Mouse (Mus musculus) forebrain, postnatal 0 days (tissue): Measurements from ENCODE around the gene Dusp13. TPM values are rescaled to one million over a fixed set of nuclear protein-coding genes. Genes with fewer than 3 reads are reported as not detected.
A peak's percentile ranks its signal among the peaks of the same experiment; 100 is the strongest.

ENCODE experiments used
- ATAC-seq: fragments of 200-750 bp; cut with Nextera tagmentation; 2 replicates; pipeline ENCODE4 v1.8.0; 2017; ENCODE audit warnings: mild to moderate bottlenecking, moderate library complexity
- DNase-seq: peaks from one replicate; pipeline ENCODE4 v3.0.0-alpha.2; 2015
- H3K27ac ChIP-seq: fragments of 300-500 bp; sonication (generic); 2 replicates; pipeline ENCODE4 v1.5.1; 2014; ENCODE audit warnings: low read depth, mild to moderate bottlenecking, antibody characterized with exemption, low read length, moderate library complexity, mixed read lengths
- H3K27me3 ChIP-seq: fragments of 300-500 bp; sonication (generic); 2 replicates; pipeline ENCODE4 v1.6.1; 2014; ENCODE audit warnings: mild to moderate bottlenecking, low read length, mixed read lengths; ENCODE audit not compliant: insufficient read depth
- H3K36me3 ChIP-seq: fragments of 300-500 bp; sonication (generic); 2 replicates; pipeline ENCODE4 v1.6.1; 2014; ENCODE audit warnings: mild to moderate bottlenecking, moderate library complexity; ENCODE audit not compliant: insufficient read depth
- H3K4me1 ChIP-seq: fragments of 300-500 bp; sonication (generic); 2 replicates; pipeline ENCODE4 v1.6.1; 2014; ENCODE audit warnings: antibody characterized with exemption; ENCODE audit not compliant: insufficient read depth
- H3K4me2 ChIP-seq: fragments of 300-500 bp; sonication (generic); 2 replicates; pipeline ENCODE4 v1.6.1; 2014; ENCODE audit warnings: low read depth, mild to moderate bottlenecking, moderate library complexity
- H3K4me3 ChIP-seq: fragments of 300-500 bp; sonication (generic); 2 replicates; pipeline ENCODE4 v1.5.1; 2014; ENCODE audit warnings: low read depth, low read length, mixed read lengths
- H3K9ac ChIP-seq: fragments of 300-500 bp; sonication (generic); 2 replicates; pipeline ENCODE4 v1.6.1; 2014; ENCODE audit warnings: mild to moderate bottlenecking
- H3K9me3 ChIP-seq: fragments of 300-500 bp; sonication (generic); 2 replicates; pipeline ENCODE4 v1.6.1; 2016; ENCODE audit warnings: low read length
- CTCF ChIP-seq: sonication (generic); IDR thresholded peaks from 2 replicates; pipeline ENCODE4 v1.5.1; 2016; ENCODE audit warnings: antibody characterized with exemption, control low read depth, low read depth
- WGBS: fragments of 180-500 bp; shearing (Covaris S2); extraction: QIAGEN DNeasy Blood & Tissue Kit; methylation state at CpG from one replicate; pipeline ENCODE4 v1.1.7; 2014; 5-methylcytosine and 5-hydroxymethylcytosine counted together
- polyA plus RNA-seq: library from polyadenylated mRNA; unstranded; fragments of >200 nt; fragmentation: Nextera tagmentation; extraction: Ambion mirVana; gene quantifications from 2 replicates; pipeline ENCODE4 v1.2.1, GENCODE M21; 2015
- total RNA-seq: library from RNA; depleted of rRNA; stranded (reverse); fragments of >200 nt; gene quantifications from 2 replicates; pipeline ENCODE4 v1.2.3, GENCODE M21; 2014

Dusp13 gene
- total and polyA plus RNA-seq, 2 experiments from 2014 or later = 0.23 to 0.57 TPM

GRCm38 (mm10) chr14:21763736-21764135 is 12.8 kb upstream of the Dusp13 start:
- H3K9ac ChIP-seq = no peak overlapping the region
- no peak overlapping the region for H3K27ac ChIP-seq

DNA sequence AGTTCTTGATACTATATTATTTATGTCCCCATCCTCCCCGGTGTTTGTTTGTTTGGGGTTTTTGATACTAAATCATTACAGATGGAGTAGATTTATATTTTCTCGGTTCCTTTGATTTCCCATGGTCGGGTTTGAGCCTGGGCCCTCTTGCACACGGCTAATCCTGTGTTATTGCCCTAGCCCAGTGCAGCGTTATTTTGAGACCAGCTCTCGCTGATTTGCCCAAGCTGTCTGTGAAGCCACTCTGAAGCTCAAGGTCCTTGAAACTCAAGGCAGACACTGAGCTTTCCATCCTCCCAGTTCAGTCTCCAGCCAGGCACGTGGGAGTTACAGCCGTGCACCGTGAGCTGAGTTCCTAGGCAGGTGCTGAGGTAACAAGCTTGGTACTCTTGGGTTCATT is 10.6 kb upstream of the Dusp13 start:
- Histone ChIP-seq H3K4me1 (no peaks in the 10 kb centered on the region), H3K4me2 (no peak overlapping the region), H3K36me3 (no peaks in the 10 kb centered on the region), H3K27me3 (no peaks in the 10 kb centered on the region), H3K4me3 (no peak overlapping the region), H3K27ac (no peak overlapping the region), H3K9ac (no peak overlapping the region), H3K9me3 (no peaks in the 10 kb centered on the region)
- no peak for TF ChIP-seq CTCF
- 87% methylated on average over 9 of the region's 9 CpGs for WGBS
- ATAC-seq = no peak
- DNase-seq = no peak

More at GRCm38 (mm10) chr14:21763736-21764135, 12.8 kb upstream of the Dusp13 start:
- ATAC-seq (no peak), DNase-seq (no peak)
- WGBS = 91% methylated on average over 3 of the region's 3 CpGs
- no peaks in the 10 kb centered on the region for H3K4me1 ChIP-seq
- H3K27me3 ChIP-seq = no peaks in the 10 kb centered on the region
- no peaks in the 10 kb centered on the region for H3K9me3 ChIP-seq
- TF ChIP-seq CTCF = no peak
- no peak overlapping the region for H3K4me3 ChIP-seq
- H3K4me2 ChIP-seq = no peak overlapping the region
- no peaks in the 10 kb centered on the region for H3K36me3 ChIP-seq

GRCm38 (mm10) chr14:21753367-21753766 is 2.4 kb upstream of the Dusp13 start:
- WGBS = 84% methylated on average over 4 of the region's 4 CpGs
- Histone ChIP-seq H3K27ac (no peak overlapping the region), H3K36me3 (no peaks in the 10 kb centered on the region)

GRCm38 (mm10) chr14:21752411-21752810 is 1.4 kb upstream of the Dusp13 start:
- H3K27ac ChIP-seq = no peak overlapping the region
- H3K4me1 ChIP-seq = peaks cover 9% of the 10 kb centered on the region
- peak overlapping the region; percentile 94; the same call in 1 of the 2 replicates for H3K9ac ChIP-seq
- no peaks in the 10 kb centered on the region for H3K36me3 ChIP-seq
- WGBS = 91% methylated on average over 3 of the region's 3 CpGs
- no peaks in the 10 kb centered on the region for H3K9me3 ChIP-seq
- no peak for TF ChIP-seq CTCF
- ATAC-seq (no peak), DNase-seq (no peak)
- H3K27me3 ChIP-seq = no peaks in the 10 kb centered on the region
- no peak overlapping the region for H3K4me3 ChIP-seq
- H3K4me2 ChIP-seq = peak overlapping the region; percentile 63; the same call in 1 of the 2 replicates

More at GRCm38 (mm10) chr14:21753367-21753766, 2.4 kb upstream of the Dusp13 start:
- no peak overlapping the region for H3K9ac ChIP-seq
- H3K4me1 ChIP-seq = peaks cover 9% of the 10 kb centered on the region
- DNase-seq (no peak), ATAC-seq (no peak)
- no peaks in the 10 kb centered on the region for H3K27me3 ChIP-seq
- no peaks in the 10 kb centered on the region for H3K9me3 ChIP-seq
- TF ChIP-seq CTCF = no peak
- no peak overlapping the region for H3K4me2 ChIP-seq
- H3K4me3 ChIP-seq = no peak overlapping the region

DNA sequence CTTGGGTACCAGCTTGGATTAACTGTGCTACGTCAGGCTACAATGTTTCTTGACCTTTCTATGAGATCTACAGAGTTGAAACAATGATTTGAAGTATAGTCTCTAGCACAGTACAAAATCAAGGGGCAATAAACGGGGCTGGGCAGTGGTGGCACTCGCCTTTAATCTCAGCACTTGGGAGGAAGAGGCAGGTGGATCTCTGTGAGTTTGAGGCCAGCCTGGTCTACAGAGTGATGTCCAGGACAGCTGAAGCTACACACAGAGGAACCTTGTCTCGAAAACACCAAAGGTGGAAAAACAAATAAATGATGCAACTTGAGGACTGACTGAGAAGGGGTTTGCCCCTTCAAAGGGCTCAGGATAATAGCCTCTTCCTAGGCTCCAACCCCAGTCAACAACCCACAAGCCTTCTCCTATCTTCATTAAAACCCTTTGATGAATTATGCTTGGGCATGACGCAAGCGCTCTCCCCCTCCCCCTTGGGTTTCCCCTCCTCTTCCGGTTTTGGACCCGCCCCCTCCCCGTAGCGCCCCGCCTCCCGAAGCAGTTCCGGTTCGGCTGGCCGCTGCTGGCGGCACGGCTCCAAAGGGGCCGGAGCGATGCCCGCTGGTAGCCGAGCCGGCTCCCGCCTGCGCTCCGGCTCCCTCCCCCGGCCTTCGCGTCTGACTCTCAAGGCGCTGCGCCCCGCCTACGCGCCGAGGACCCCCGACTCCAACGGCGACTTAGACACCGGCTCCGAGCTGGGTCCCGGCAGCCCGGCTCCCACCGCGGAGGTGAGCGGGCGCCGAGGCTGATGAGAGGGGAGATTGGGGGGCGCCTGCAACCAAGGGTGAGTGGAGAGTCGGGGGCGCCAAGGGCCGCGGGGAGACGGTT is 737 bp downstream of the Dusp13 start, which contains the start of gene Samd8:
Gene Samd8, plus strand, starts transcription at position 524 of the 873 bp plus-strand sequence.
- H3K4me2 ChIP-seq = peak within 1 kb of the TSS; percentile 63
- H3K4me1 ChIP-seq = peaks cover 9% of the 10 kb centered on the region
- DNase-seq (peak; percentile 93), ATAC-seq (peak; percentile 82)
- H3K27me3 ChIP-seq = no peaks in the 10 kb centered on the region
- WGBS = 10% methylated on average over 51 of the region's 52 CpGs
- no peaks in the 10 kb centered on the region for H3K36me3 ChIP-seq
- H3K4me3 ChIP-seq = peak within 1 kb of the TSS; percentile 98
- no peaks in the 10 kb centered on the region for H3K9me3 ChIP-seq
- no peak for TF ChIP-seq CTCF
- H3K9ac ChIP-seq = peak within 1 kb of the TSS; percentile 94
- peak within 1 kb of the TSS; percentile 92 for H3K27ac ChIP-seq

GRCm38 (mm10) chr14:21748142-21748870 is 2.7 kb downstream of the Dusp13 start:
- no peaks in the 10 kb centered on the region for H3K36me3 ChIP-seq
- peak; percentile 52 for DNase-seq

More at GRCm38 (mm10) chr14:21748142-21748870, 2.7 kb downstream of the Dusp13 start:
- ATAC-seq = no peak
- H3K4me1 ChIP-seq = peaks cover 9% of the 10 kb centered on the region
- no peak overlapping the region for H3K4me2 ChIP-seq
- no peak overlapping the region for H3K27ac ChIP-seq
- H3K4me3 ChIP-seq = no peak overlapping the region
- WGBS = 43% methylated on average over 15 of the region's 15 CpGs
- H3K9ac ChIP-seq = no peak overlapping the region
- no peaks in the 10 kb centered on the region for H3K27me3 ChIP-seq
- TF ChIP-seq CTCF = peak; percentile 61
- no peaks in the 10 kb centered on the region for H3K9me3 ChIP-seq
